Mouse (Mus musculus) hindbrain, embryonic 10.5 days (tissue): Measurements from ENCODE around the gene Hilpda. TPM values are rescaled to one million over a fixed set of nuclear protein-coding genes. Genes with fewer than 3 reads are reported as not detected.

Experiments used
- DNase-seq: peaks from one replicate; pipeline ENCODE4 v3.0.0-alpha.2; 2017; ENCODE audit warnings: low spot score
- H3K27ac ChIP-seq: fragments of 300-500 bp; sonication (generic); 2 replicates; pipeline ENCODE4 v1.5.1; 2016; ENCODE audit warnings: mild to moderate bottlenecking, moderate library complexity
- H3K27me3 ChIP-seq: fragments of 300-500 bp; sonication (generic); 2 replicates; pipeline ENCODE4 v1.6.1; 2016; ENCODE audit warnings: mild to moderate bottlenecking; ENCODE audit not compliant: poor library complexity, insufficient read depth, severe bottlenecking
- H3K36me3 ChIP-seq: fragments of 300-500 bp; sonication (generic); 2 replicates; pipeline ENCODE4 v1.6.1; 2016; ENCODE audit warnings: mild to moderate bottlenecking, moderate library complexity
- H3K4me1 ChIP-seq: fragments of 300-500 bp; sonication (generic); replicated peaks from 2 replicates; pipeline ENCODE4 v1.6.1; 2016; ENCODE audit warnings: mild to moderate bottlenecking
- H3K4me3 ChIP-seq: fragments of 300-500 bp; sonication (generic); 2 replicates; pipeline ENCODE4 v1.5.1; 2016; ENCODE audit warnings: mild to moderate bottlenecking, moderate library complexity
- H3K9me3 ChIP-seq: fragments of 300-500 bp; sonication (generic); 2 replicates; pipeline ENCODE4 v1.6.1; 2016; ENCODE audit warnings: mild to moderate bottlenecking, moderate library complexity
- WGBS: fragments of 180-500 bp; shearing (Covaris S2); methylation state at CpG from one replicate; pipeline ENCODE4 v1.1.7; 2016; 5-methylcytosine and 5-hydroxymethylcytosine counted together
- polyA plus RNA-seq: library from polyadenylated mRNA; unstranded; fragments of >200 nt; fragmentation: Nextera tagmentation; extraction: Ambion mirVana; gene quantifications from 2 replicates; pipeline ENCODE4 v1.2.1, GENCODE M21; 2016

Gene Hilpda
- polyA plus RNA-seq, 1 experiment from 2014 or later: 35.9 TPM

GRCm38 (mm10) chr6:29321586-29321985, 49.3 kb downstream of the Hilpda start:
- no peaks in the 10 kb centered on the region for H3K9me3 ChIP-seq
- no peak for DNase-seq
- no peak overlapping the region for H3K27ac ChIP-seq
- 81% methylated on average over 6 of the region's 6 CpGs for WGBS
- H3K4me1 ChIP-seq: peaks cover 5% of the 10 kb centered on the region; the same call in 1 of the 2 replicates
- no peaks in the 10 kb centered on the region for H3K27me3 ChIP-seq
- H3K36me3 ChIP-seq: no peaks in the 10 kb centered on the region
- no peak overlapping the region for H3K4me3 ChIP-seq

- H3K4me3 ChIP-seq: no peak overlapping the region
- H3K4me1 ChIP-seq: peaks cover 5% of the 10 kb centered on the region; the same call in 1 of the 2 replicates
- WGBS: 92% methylated on average over 7 of the region's 7 CpGs
These were observed 49.9 kb downstream of the Hilpda start for GRCm38 (mm10) chr6:29322147-29322546.

GRCm38 (mm10) chr6:29322735-29323134, 50.4 kb downstream of the Hilpda start:
- Histone ChIP-seq H3K4me1 (peaks cover 5% of the 10 kb centered on the region; the same call in 1 of the 2 replicates), H3K9me3 (no peaks in the 10 kb centered on the region), H3K27ac (no peak overlapping the region), H3K36me3 (no peaks in the 10 kb centered on the region), H3K27me3 (no peaks in the 10 kb centered on the region), H3K4me3 (no peak overlapping the region)
- WGBS: 83% methylated on average over 4 of the region's 4 CpGs
- DNase-seq: no peak

More at GRCm38 (mm10) chr6:29322147-29322546, 49.9 kb downstream of the Hilpda start:
- H3K9me3 ChIP-seq: no peaks in the 10 kb centered on the region
- H3K36me3 ChIP-seq: no peaks in the 10 kb centered on the region
- DNase-seq: no peak
- no peak overlapping the region for H3K27ac ChIP-seq
- no peaks in the 10 kb centered on the region for H3K27me3 ChIP-seq

Other genes with a start within 250 kb of the Hilpda start
- gene Lep, start 212.3 kb upstream of the Hilpda start, polyA plus RNA-seq: not detected in 2 replicates
- 39.3 and 48.9 TPM in 2 replicates for gene Rbm28, start 107.5 kb upstream of the Hilpda start, polyA plus RNA-seq
- 1.1 and 1.6 TPM in 2 replicates for gene Prrt4, start 92.9 kb upstream of the Hilpda start, polyA plus RNA-seq
- gene Impdh1, start 56.1 kb upstream of the Hilpda start, polyA plus RNA-seq: 40.5 and 48.4 TPM in 2 replicates
- gene Fam71f2, start 7.1 kb downstream of the Hilpda start, polyA plus RNA-seq: 0.39 and 0.66 TPM in 2 replicates
- 0.22 TPM in 1 of 2 replicates, not detected in the other for gene Fam71f1, start 46.7 kb downstream of the Hilpda start, polyA plus RNA-seq
- gene Calu, start 75.6 kb downstream of the Hilpda start, polyA plus RNA-seq: 205 and 242 TPM in 2 replicates
- 0.17 and 0.21 TPM in 2 replicates for gene Opn1sw, start 116.0 kb downstream of the Hilpda start, polyA plus RNA-seq
- gene Ccdc136, start 123.8 kb downstream of the Hilpda start, polyA plus RNA-seq: 21.5 and 22.4 TPM in 2 replicates
- gene Flnc, start 160.8 kb downstream of the Hilpda start, polyA plus RNA-seq: 3.6 and 4.1 TPM in 2 replicates
- 226 and 252 TPM in 2 replicates for gene Atp6v1f, start 195.2 kb downstream of the Hilpda start, polyA plus RNA-seq
- gene Atp6v1fnb, start 198.9 kb downstream of the Hilpda start, polyA plus RNA-seq: not detected in 2 replicates
- 13.5 TPM in 2 replicates for gene Kcp, start 235.5 kb downstream of the Hilpda start, polyA plus RNA-seq